Mouse (Mus musculus) embryonic facial prominence, embryonic 15.5 days (tissue): ENCODE measurements around the gene Dgki. TPM values are rescaled to one million over a fixed set of nuclear protein-coding genes. Genes with fewer than 3 reads are reported as not detected.

Experiments used
- ATAC-seq: fragments of 200-750 bp; cut with Nextera tagmentation; 2 replicates; pipeline ENCODE4 v1.8.0; 2017; ENCODE audit warnings: low read depth, moderate TSS enrichment; ENCODE audit not compliant: insufficient number of reproducible peaks, low FRiP score, low TSS enrichment
- H3K27ac ChIP-seq: fragments of 300-500 bp; sonication (generic); replicated peaks from 2 replicates; pipeline ENCODE4 v1.5.1; 2015; ENCODE audit warnings: mild to moderate bottlenecking, inconsistent platforms
- H3K27me3 ChIP-seq: fragments of 300-500 bp; sonication (generic); 2 replicates; pipeline ENCODE4 v1.6.1; 2015; ENCODE audit warnings: inconsistent platforms
- H3K36me3 ChIP-seq: fragments of 300-500 bp; sonication (generic); 2 replicates; pipeline ENCODE4 v1.6.1; 2015; ENCODE audit warnings: mild to moderate bottlenecking, inconsistent platforms
- H3K4me1 ChIP-seq: fragments of 300-500 bp; sonication (generic); 2 replicates; pipeline ENCODE4 v1.6.1; 2015; ENCODE audit warnings: inconsistent platforms
- H3K4me2 ChIP-seq: fragments of 300-500 bp; sonication (generic); replicated peaks from 2 replicates; pipeline ENCODE4 v1.6.1; 2015; ENCODE audit warnings: mild to moderate bottlenecking, inconsistent platforms
- H3K4me3 ChIP-seq: fragments of 300-500 bp; sonication (generic); replicated peaks from 2 replicates; pipeline ENCODE4 v1.5.1; 2015; ENCODE audit warnings: mild to moderate bottlenecking, inconsistent platforms
- H3K9ac ChIP-seq: fragments of 300-500 bp; sonication (generic); 2 replicates; pipeline ENCODE4 v1.6.1; 2015; ENCODE audit warnings: inconsistent platforms
- H3K9me3 ChIP-seq: fragments of 300-500 bp; sonication (generic); replicated peaks from 2 replicates; pipeline ENCODE4 v1.6.1; 2016; ENCODE audit warnings: inconsistent platforms
- WGBS: fragments of 180-500 bp; shearing (Covaris S2); methylation state at CpG from one replicate; pipeline ENCODE4 v1.1.7; 2015; 5-methylcytosine and 5-hydroxymethylcytosine counted together
- polyA plus RNA-seq: library from polyadenylated mRNA; unstranded; fragments of >200 nt; fragmentation: Nextera tagmentation; extraction: Ambion mirVana; gene quantifications from 2 replicates; pipeline ENCODE4 v1.2.1, GENCODE M21; 2015

Gene Dgki
- polyA plus RNA-seq, 1 experiment from 2014 or later = 0.83 TPM

DNA sequence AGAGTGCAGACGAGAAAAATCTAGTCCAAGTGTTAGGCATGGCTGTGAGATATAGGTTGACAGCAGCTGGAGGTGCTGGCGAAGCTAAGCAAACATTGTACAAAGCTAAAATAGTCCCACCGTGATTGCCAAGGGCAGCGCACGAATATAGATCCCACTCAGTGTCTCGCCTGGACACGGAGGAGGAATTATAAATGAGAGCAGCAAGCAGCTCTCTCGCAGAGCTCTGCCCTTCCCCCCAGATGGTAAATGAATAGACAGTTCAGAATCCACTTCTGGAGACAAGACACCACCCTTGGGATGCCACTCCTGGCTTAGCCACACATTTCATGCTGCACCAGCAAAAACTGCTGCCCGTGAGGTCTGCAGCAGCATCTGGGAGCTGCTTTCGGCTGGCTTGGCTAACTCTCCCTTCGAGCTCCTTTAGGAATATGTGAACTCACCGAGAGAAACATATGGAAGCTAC is 203.1 kb downstream of the Dgki start:
- Histone ChIP-seq H3K9me3 (no peaks in the 10 kb centered on the region), H3K36me3 (no peaks in the 10 kb centered on the region), H3K27ac (peak overlapping the region; percentile 59), H3K27me3 (0 out of 2 replicates have a peak, but pooled peaks cover 3% of the 10 kb centered on the region), H3K4me3 (peak overlapping the region; percentile 30), H3K9ac (no peak overlapping the region), H3K4me2 (peak overlapping the region; percentile 43), H3K4me1 (no peaks in the 10 kb centered on the region)
- peak; percentile 60; the same call in 1 of the 2 replicates for ATAC-seq
- WGBS = 25% methylated on average over 12 of the region's 12 CpGs

DNA sequence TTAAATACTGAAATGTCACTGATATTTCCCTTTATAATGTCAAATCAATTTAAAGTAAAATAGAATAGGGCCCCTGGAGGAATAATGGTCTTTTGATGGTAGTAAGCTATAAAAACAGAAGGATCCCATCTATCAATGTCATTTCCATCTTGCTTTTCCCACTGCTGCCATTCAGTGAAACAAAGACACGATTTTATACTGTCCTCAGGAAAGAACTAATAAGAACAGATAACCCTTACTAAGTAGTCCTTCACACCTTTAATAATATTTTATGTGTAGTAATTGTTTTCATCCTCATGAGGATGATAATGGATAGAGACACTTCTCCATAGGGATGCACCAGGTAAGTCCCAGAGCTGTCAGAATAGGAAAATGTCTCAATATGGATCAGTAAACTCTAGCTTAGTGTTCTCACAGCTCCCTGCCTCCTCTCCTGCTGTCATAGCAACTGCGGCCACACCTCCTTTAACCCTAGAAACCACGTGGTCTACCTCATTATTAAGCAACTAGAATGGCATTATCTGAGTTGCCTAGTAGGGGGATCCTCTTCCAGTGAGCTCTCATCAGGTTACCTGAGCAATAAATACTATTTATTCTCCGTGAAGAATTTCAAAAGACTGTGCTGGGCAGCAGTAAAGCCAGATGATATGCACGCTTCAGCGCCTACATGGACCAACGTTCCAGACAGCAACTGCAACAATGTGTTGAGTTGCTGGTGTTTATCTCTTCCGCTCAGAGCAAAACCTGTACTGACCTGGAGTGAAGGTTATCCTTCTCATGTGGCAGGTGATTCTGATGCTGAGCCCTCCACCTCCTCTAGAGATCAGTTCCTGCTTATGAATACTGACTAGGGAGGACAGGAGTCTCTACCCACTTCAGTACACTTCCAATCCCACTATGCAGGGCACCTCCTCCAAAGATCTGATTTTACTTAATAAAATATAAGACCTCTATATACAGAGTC is 210.6 kb downstream of the Dgki start:
- H3K36me3 ChIP-seq = no peaks in the 10 kb centered on the region
- H3K27ac ChIP-seq = no peak overlapping the region
- no peak overlapping the region for H3K9ac ChIP-seq
- no peak overlapping the region for H3K4me3 ChIP-seq
- WGBS = 51% methylated on average over 8 of the region's 8 CpGs
- ATAC-seq = no peak
- H3K9me3 ChIP-seq = no peaks in the 10 kb centered on the region
- H3K27me3 ChIP-seq = no peaks in the 10 kb centered on the region
- H3K4me2 ChIP-seq = no peak overlapping the region
- no peaks in the 10 kb centered on the region for H3K4me1 ChIP-seq

DNA sequence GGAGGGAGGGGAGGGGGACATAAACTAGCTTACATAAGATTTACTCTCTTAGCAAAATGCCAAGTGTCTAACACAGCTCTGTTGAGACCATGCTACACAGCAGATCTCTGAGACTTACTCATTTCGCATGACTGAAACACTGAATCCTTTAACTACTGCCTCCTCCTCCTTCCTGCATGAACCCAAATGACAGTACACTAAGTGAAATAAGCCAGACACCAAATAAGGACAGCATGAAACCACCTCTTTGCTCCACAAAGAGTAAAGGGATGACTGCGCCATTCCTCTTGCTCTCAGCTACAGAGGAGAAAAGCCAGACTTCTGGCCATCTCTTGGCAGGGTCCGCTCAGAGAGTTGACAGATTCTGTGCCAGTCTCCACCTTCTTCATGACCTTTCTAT is 217.0 kb downstream of the Dgki start:
- Histone ChIP-seq H3K4me3 (no peak overlapping the region), H3K27ac (no peak overlapping the region), H3K36me3 (no peaks in the 10 kb centered on the region), H3K9me3 (no peaks in the 10 kb centered on the region), H3K9ac (no peak overlapping the region), H3K4me1 (no peaks in the 10 kb centered on the region), H3K4me2 (no peak overlapping the region), H3K27me3 (no peaks in the 10 kb centered on the region)
- no peak for ATAC-seq
- 80% methylated on average over 3 of the region's 3 CpGs for WGBS

DNA sequence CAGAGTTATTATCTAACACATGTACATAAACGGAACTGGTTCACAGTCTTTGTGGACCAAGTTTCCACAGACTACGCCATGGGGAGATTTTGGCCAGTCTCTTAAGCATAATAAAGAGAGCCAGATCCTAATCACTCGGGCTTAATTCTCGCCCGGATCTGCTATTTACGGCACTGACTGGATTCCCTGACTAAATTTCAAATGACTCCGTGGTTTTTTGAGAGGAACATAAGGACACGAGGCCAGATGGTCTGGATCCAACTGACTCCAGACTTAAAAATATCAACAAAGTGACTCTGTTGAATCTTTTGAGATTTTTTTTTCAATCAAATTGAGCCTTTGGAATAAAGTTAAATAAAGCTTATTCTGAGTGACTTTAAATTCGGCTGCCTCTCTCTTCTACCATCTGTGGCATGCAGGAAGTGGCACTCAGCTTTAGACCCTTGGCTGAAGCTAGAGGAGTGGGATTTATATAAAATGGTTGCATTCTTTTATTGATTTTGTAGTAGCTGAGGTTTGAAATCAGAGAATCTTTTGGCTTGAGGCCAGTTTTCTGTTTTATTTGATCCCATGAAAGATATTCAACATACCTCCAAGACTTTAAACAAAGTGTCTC is 227.5 kb downstream of the Dgki start:
- H3K9ac ChIP-seq = no peak overlapping the region
- no peaks in the 10 kb centered on the region for H3K36me3 ChIP-seq
- H3K4me1 ChIP-seq = no peaks in the 10 kb centered on the region
- H3K9me3 ChIP-seq = no peaks in the 10 kb centered on the region
- no peak overlapping the region for H3K4me2 ChIP-seq
- 42% methylated on average over 9 of the region's 9 CpGs for WGBS
- H3K4me3 ChIP-seq = no peak overlapping the region
- no peak for ATAC-seq
- H3K27me3 ChIP-seq = no peaks in the 10 kb centered on the region
- no peak overlapping the region for H3K27ac ChIP-seq

DNA sequence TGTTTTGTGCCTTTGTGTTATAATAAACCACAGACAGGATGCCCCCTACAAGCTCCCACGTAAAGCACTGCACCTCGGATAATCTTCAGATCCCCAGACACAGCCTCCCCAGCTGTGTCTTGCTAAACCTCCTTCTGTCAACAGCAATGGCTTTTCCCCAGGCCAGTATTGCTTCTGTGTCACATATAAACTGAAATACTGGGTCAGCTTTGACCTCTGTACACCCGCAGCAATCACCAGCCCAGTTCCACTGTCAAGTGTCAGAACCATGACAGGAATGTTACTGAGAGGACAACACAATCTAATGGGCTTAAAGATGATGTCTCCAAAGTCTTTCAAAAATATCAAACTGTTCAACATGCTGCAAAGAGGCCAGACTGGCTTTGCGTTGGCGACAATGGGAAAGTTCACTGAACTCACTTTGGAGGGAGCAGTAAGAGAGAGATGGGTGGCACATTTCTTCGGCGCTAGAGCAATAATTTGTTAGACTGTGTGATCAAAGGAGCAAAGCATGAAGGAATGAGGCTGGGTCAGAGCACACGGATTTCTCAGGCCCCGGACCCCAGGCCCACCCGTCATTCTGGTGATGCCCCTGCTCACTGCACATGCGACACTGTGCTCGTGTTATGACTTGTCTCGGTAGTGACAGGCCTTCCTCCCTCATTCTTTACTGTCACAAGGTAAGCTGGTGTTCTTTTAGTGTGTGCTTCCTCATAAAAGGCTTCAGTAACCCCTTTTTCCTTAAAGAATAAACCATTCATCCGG is 230.0 kb downstream of the Dgki start:
- no peaks in the 10 kb centered on the region for H3K9me3 ChIP-seq
- no peaks in the 10 kb centered on the region for H3K4me1 ChIP-seq
- H3K4me3 ChIP-seq = no peak overlapping the region
- ATAC-seq = no peak
- WGBS = 66% methylated on average over 14 of the region's 14 CpGs
- no peak overlapping the region for H3K27ac ChIP-seq
- no peaks in the 10 kb centered on the region for H3K27me3 ChIP-seq
- no peak overlapping the region for H3K9ac ChIP-seq
- no peak overlapping the region for H3K4me2 ChIP-seq
- H3K36me3 ChIP-seq = no peaks in the 10 kb centered on the region

DNA sequence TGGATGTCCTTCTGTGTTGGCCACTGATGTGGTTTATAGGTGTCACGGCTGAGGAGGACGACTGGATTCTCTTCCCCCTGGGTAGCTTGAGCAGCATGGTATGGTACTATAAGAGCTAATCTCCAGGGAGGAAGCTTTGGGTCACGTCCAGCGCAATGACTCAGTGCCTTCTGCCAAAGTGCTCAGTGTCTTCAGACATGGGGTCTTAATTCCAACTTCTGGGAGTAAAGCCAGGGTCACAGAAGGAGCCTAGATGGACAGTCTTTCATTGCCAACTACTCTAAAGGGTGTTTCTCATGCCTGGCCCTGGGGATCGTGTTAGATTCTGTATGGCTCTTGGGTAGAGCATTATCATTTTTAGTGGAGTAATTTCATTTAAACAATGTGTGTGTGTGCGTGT is 231.2 kb downstream of the Dgki start:
- Histone ChIP-seq H3K9me3 (no peaks in the 10 kb centered on the region), H3K36me3 (no peaks in the 10 kb centered on the region), H3K4me2 (no peak overlapping the region), H3K27ac (no peak overlapping the region), H3K4me1 (no peaks in the 10 kb centered on the region), H3K27me3 (no peaks in the 10 kb centered on the region), H3K9ac (no peak overlapping the region), H3K4me3 (no peak overlapping the region)
- WGBS = 88% methylated on average over 6 of the region's 6 CpGs
- ATAC-seq = no peak

DNA sequence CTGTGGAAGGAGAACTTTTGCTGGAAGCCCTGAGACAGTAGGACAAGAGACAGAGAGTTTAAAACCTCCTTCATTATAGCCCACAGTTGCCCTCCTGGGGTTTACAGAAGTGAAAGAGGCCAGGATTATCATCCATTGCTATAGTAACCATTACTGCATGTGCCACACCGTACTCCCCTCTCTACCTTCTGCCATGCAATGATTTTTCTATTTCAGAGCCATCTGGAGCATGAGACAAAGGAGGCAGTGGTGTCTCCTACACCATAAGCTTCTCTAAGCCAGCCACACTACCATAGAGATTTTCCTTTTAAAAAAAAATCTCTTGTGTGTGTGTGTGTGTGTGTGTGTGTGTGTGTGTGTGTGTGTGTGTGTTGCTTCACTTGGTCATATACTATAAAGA is 232.6 kb downstream of the Dgki start:
- Histone ChIP-seq H3K4me3 (no peak overlapping the region), H3K9me3 (no peaks in the 10 kb centered on the region), H3K4me2 (no peak overlapping the region), H3K9ac (no peak overlapping the region), H3K4me1 (no peaks in the 10 kb centered on the region), H3K27ac (no peak overlapping the region), H3K36me3 (no peaks in the 10 kb centered on the region), H3K27me3 (no peaks in the 10 kb centered on the region)
- WGBS = 75% methylated on average over 1 of the region's 1 CpGs
- ATAC-seq = no peak

DNA sequence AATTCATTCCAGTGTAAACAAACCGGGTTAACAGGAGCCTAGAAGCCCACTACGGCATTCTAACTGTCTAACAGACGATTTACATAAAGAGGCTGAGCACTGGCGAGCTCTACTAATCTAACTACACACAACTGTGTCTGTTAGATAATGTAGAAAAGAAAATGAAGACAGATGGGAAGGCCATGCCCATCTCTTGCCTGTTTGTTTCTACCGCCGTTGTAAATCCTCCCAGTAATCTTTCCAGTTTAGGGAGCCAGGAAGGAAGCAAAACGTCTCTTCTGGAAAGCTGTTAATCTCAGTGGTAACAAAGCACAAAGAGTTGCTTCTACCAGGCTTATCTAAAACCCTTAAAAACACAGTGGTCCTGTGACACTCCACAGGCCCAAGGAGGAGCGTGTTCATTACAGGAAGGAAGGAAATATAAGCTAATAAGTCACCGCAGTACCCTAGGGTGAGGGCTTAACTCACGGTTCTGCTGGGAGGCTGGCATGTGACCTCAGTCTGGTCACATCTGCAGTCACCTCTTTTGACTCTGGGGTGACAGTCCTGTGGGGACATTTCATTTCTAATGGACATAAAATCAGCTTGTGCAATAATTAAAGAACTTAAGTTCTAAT is 235.7 kb downstream of the Dgki start:
- H3K9ac ChIP-seq = no peak overlapping the region
- no peak overlapping the region for H3K27ac ChIP-seq
- 31% methylated on average over 10 of the region's 10 CpGs for WGBS

DNA sequence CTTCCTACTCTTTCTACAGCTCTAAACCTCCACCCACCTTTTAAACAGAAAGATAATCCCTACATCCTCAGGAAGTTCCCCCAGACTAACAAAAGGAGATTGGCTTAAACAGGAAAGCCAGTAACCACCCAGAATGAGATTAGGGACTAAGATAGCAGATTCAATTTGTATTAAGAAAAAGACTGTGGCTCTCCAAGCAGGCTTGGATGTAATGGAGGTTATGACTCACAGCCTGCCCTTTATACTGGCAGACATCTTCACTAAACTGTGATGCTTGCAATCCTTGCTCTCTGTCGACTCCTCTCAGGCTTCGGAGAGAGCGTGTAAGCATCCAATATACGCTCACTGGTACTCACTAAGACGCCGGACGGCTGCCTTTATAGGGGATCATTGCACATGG is 236.7 kb downstream of the Dgki start:
- no peak for ATAC-seq
- 95% methylated on average over 7 of the region's 7 CpGs for WGBS
- H3K36me3 ChIP-seq = no peaks in the 10 kb centered on the region
- no peak overlapping the region for H3K4me2 ChIP-seq
- no peaks in the 10 kb centered on the region for H3K9me3 ChIP-seq
- no peaks in the 10 kb centered on the region for H3K27me3 ChIP-seq
- H3K27ac ChIP-seq = no peak overlapping the region
- no peak overlapping the region for H3K4me3 ChIP-seq
- H3K9ac ChIP-seq = no peak overlapping the region
- no peaks in the 10 kb centered on the region for H3K4me1 ChIP-seq

More for the DNA sequence above, 235.7 kb downstream of the Dgki start:
- Histone ChIP-seq H3K4me2 (no peak overlapping the region), H3K36me3 (no peaks in the 10 kb centered on the region), H3K4me3 (no peak overlapping the region), H3K4me1 (no peaks in the 10 kb centered on the region), H3K27me3 (no peaks in the 10 kb centered on the region), H3K9me3 (no peaks in the 10 kb centered on the region)
- ATAC-seq = no peak

DNA sequence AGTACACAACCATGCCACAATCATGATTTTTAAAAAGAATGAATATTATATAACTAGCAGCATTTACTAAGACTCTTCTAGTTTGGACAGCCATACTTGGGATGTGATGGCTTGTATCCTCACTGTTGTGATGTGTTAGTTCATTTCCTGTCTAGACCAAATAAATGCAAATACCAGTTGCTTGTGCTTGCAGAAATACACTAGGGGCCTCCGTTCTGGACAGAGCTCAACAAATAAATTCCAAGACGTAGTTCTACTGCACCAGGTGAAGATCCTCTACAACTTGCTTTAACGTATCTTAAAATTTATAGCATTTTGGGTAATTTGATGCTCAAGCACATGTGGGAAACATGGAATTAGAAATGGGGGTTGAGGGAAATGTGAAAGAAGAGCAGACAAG is 239.9 kb downstream of the Dgki start:
- WGBS = 67% methylated on average over 3 of the region's 3 CpGs
- Histone ChIP-seq H3K9ac (no peak overlapping the region), H3K4me1 (no peaks in the 10 kb centered on the region), H3K4me2 (no peak overlapping the region), H3K9me3 (no peaks in the 10 kb centered on the region), H3K27ac (no peak overlapping the region), H3K4me3 (no peak overlapping the region), H3K36me3 (no peaks in the 10 kb centered on the region), H3K27me3 (no peaks in the 10 kb centered on the region)
- ATAC-seq = no peak

DNA sequence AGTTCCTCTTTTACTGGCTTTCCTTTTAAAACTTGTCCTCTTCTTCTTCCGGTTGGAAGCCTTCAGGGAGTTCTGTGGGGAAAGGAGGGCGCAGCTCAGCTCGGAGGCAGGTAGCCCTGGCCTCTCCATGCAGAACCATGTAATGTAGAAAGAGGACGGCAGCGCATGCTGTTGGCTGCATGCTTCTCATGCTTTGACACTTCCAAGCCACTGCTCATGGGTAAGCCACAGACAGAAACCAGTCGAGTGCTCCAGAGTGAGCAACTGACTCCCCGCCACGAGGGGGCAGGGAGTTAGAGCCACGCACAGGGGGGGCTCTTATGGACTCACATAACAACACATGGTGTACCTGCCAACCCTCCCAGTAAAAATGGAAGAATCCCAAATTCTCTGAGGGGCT is 242.0 kb downstream of the Dgki start:
- no peak for ATAC-seq
- Histone ChIP-seq H3K9me3 (no peaks in the 10 kb centered on the region), H3K4me3 (no peak overlapping the region), H3K4me2 (no peak overlapping the region), H3K4me1 (0 out of 2 replicates have a peak, but pooled peaks cover 4% of the 10 kb centered on the region), H3K27ac (no peak overlapping the region), H3K27me3 (no peaks in the 10 kb centered on the region), H3K9ac (no peak overlapping the region), H3K36me3 (no peaks in the 10 kb centered on the region)
- WGBS = 83% methylated on average over 9 of the region's 9 CpGs
